Mouse (Mus musculus) forebrain, embryonic 14.5 days (tissue): ENCODE results near the gene Gm20767. TPM values are rescaled to one million over a fixed set of nuclear protein-coding genes. Genes with fewer than 3 reads are reported as not detected.
"Not testable (repeated sequence)": the region's sequence is repeated elsewhere in the genome, so short reads cannot be mapped to it uniquely, and the experiment has no call there.

Experiments used
- ATAC-seq: fragments of 200-750 bp; cut with Nextera tagmentation; 2 replicates; pipeline ENCODE4 v1.8.0; 2017; ENCODE audit warnings: mild to moderate bottlenecking, moderate library complexity
- DNase-seq: peaks from one replicate; pipeline ENCODE4 v3.0.0-alpha.2; 2015; ENCODE audit warnings: low spot score
- H3K27ac ChIP-seq: fragments of 300-500 bp; sonication (generic); 2 replicates; pipeline ENCODE4 v1.5.1; 2014; ENCODE audit warnings: low read depth, mild to moderate bottlenecking, control low read depth, low read length, moderate library complexity
- H3K27me3 ChIP-seq: fragments of 300-500 bp; sonication (generic); replicated peaks from 2 replicates; pipeline ENCODE4 v1.6.1; 2014; ENCODE audit warnings: low read length, control low read depth, mixed read lengths; ENCODE audit not compliant: control insufficient read depth, insufficient read depth
- H3K36me3 ChIP-seq: fragments of 300-500 bp; sonication (generic); 2 replicates; pipeline ENCODE4 v1.6.1; 2014; ENCODE audit warnings: low read length, control low read depth; ENCODE audit not compliant: control insufficient read depth, insufficient read depth
- H3K4me1 ChIP-seq: fragments of 300-500 bp; sonication (generic); 2 replicates; pipeline ENCODE4 v1.6.1; 2014; ENCODE audit warnings: antibody characterized with exemption, low read length, control low read depth; ENCODE audit not compliant: control insufficient read depth, insufficient read depth
- H3K4me2 ChIP-seq: fragments of 300-500 bp; sonication (generic); 2 replicates; pipeline ENCODE4 v1.6.1; 2014; ENCODE audit warnings: mild to moderate bottlenecking, control low read depth, low read length
- H3K4me3 ChIP-seq: fragments of 300-500 bp; sonication (generic); 2 replicates; pipeline ENCODE4 v1.5.1; 2014; ENCODE audit warnings: low read depth, low read length, control low read depth
- H3K9ac ChIP-seq: fragments of 300-500 bp; sonication (generic); 2 replicates; pipeline ENCODE4 v1.6.1; 2014; ENCODE audit warnings: mild to moderate bottlenecking, low read length, control low read depth, moderate library complexity
- H3K9me3 ChIP-seq: fragments of 300-500 bp; sonication (generic); replicated peaks from 2 replicates; pipeline ENCODE4 v1.6.1; 2016; ENCODE audit warnings: low read length, control low read depth, mixed read lengths; ENCODE audit not compliant: control insufficient read depth
- WGBS: fragments of 180-500 bp; shearing (Covaris S2); extraction: QIAGEN DNeasy Blood & Tissue Kit; methylation state at CpG from one replicate; pipeline ENCODE4 v1.1.7; 2014; 5-methylcytosine and 5-hydroxymethylcytosine counted together
- polyA plus RNA-seq: library from polyadenylated mRNA; unstranded; fragments of >200 nt; fragmentation: Nextera tagmentation; extraction: Ambion mirVana; gene quantifications from 2 replicates; pipeline ENCODE4 v1.2.1, GENCODE M21; 2014

Gene Gm20767
- polyA plus RNA-seq, 1 experiment from 2014 or later: not detected

- not testable (repeated sequence) for H3K27me3 ChIP-seq, H3K9ac ChIP-seq, DNase-seq, H3K36me3 ChIP-seq, H3K4me3 ChIP-seq, H3K9me3 ChIP-seq, H3K27ac ChIP-seq, H3K4me1 ChIP-seq, ATAC-seq, H3K4me2 ChIP-seq
- 69% methylated on average over 3 of the region's 3 CpGs for whole genome bisulfite sequencing
Observed at GRCm38 (mm10) chr13:120150589-120150988, 10.5 kb downstream of the Gm20767 start.

- H3K27me3 ChIP-seq, ATAC-seq, H3K9ac ChIP-seq, H3K9me3 ChIP-seq, H3K4me2 ChIP-seq, H3K4me3 ChIP-seq, H3K4me1 ChIP-seq, H3K36me3 ChIP-seq, H3K27ac ChIP-seq, DNase-seq: not testable (repeated sequence)
- WGBS: 54% methylated on average over 5 of the region's 5 CpGs
Observed at GRCm38 (mm10) chr13:120168301-120168700, 28.3 kb downstream of the Gm20767 start.

- H3K9me3 ChIP-seq, H3K4me1 ChIP-seq, H3K9ac ChIP-seq, DNase-seq, H3K36me3 ChIP-seq, H3K4me3 ChIP-seq, H3K4me2 ChIP-seq, H3K27ac ChIP-seq, ATAC-seq, H3K27me3 ChIP-seq: not testable (repeated sequence)
- WGBS: 75% methylated on average over 4 of the region's 4 CpGs
Observed at GRCm38 (mm10) chr13:120172133-120172532, 32.1 kb downstream of the Gm20767 start, which contains the start of gene Gm21818. TSS of gene Gm21818 (plus strand) at chr13:120172433.

GRCm38 (mm10) chr13:120196189-120196821 lies 56.3 kb downstream of the Gm20767 start:
- not testable (repeated sequence) for H3K4me2 ChIP-seq, H3K9me3 ChIP-seq, ATAC-seq, H3K27ac ChIP-seq, H3K4me3 ChIP-seq, H3K9ac ChIP-seq, H3K4me1 ChIP-seq, DNase-seq, H3K27me3 ChIP-seq, H3K36me3 ChIP-seq
- WGBS: 84% methylated on average over 6 of the region's 8 CpGs

Other genes with a start within 250 kb of the Gm20767 start
- not detected in 2 replicates for gene Tcstv1, start 245.5 kb upstream of the Gm20767 start, polyA plus RNA-seq
- gene Gm21761, start 211.0 kb upstream of the Gm20767 start, polyA plus RNA-seq: not detected in 2 replicates
- not detected in 2 replicates for gene B020031M17Rik, start 189.4 kb upstream of the Gm20767 start, polyA plus RNA-seq
- not detected in 2 replicates for gene Gm36079, start 113.2 kb upstream of the Gm20767 start, polyA plus RNA-seq
- not detected in 2 replicates for gene Gm21188, start 88.1 kb upstream of the Gm20767 start, polyA plus RNA-seq
- not detected in 2 replicates for gene Gm21818, start 32.2 kb downstream of the Gm20767 start, polyA plus RNA-seq
- not detected in 2 replicates for gene Gm21762, start 75.7 kb downstream of the Gm20767 start, polyA plus RNA-seq
- not detected in 2 replicates for gene Gm21731, start 98.9 kb downstream of the Gm20767 start, polyA plus RNA-seq
- not detected in 2 replicates for gene AF067061, start 122.9 kb downstream of the Gm20767 start, polyA plus RNA-seq
- 0.23 and 0.33 TPM in 2 replicates for gene BC147527, start 160.1 kb downstream of the Gm20767 start, polyA plus RNA-seq
- not detected in 2 replicates for gene Tcstv3, start 176.6 kb downstream of the Gm20767 start, polyA plus RNA-seq